Mouse (Mus musculus): ENCODE data around the gene Gbp5.

Gbp5 gene

DNA sequence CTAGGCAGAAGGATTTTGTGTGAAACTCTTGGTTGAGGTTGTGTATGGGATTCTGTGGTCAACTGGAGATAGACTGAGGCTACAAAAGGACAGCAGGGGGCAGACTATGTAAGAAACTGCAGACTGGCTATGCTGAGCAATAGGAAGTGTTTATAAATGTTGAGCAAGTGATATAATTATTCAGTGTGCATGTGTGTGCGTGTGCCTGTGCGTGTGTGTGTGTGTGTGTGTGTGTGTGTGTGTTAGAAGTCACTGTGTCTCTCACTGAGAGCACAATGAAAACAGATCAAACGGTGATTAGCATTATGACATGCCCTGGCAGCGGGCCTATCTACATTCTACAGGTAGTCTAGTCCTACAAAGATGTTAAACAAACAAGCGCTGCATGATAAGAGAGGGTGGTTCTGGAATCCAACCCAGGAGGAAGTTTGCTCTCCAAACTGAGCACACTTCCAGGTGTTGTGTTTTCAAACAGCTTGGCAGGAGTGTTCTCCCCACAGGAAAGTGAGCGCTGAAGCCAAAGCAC lies at the start of gene Gbp5:
Gbp5 (plus strand) TSS at position 443 of the 526 bp plus-strand sequence.
- peak; percentile 9 to 21 for DNase-seq (ENCODE audit: low spot score in 2 of 2)

DNA sequence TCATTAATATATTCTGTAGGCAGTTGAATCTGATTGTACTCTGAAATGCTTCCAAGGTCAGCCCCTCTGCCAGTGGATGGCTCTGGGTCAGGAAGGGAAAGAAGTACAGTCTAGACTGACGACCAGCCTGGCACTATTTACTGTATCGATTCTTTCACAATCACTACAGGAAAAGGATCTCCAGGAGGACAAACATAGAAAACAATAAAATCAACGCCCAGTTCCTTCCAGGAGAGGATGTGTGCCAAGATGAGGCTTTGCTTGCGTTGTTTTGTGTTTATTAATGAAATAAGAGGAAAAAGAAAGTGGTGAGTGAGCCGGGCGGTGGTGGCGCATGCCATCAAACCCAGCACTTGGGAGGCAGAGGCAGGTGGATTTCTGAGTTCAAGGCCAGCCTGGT lies 39.6 kb upstream of the Gbp5 start:
- no peak for DNase-seq (ENCODE audit: low spot score in 2 of 2)

DNA sequence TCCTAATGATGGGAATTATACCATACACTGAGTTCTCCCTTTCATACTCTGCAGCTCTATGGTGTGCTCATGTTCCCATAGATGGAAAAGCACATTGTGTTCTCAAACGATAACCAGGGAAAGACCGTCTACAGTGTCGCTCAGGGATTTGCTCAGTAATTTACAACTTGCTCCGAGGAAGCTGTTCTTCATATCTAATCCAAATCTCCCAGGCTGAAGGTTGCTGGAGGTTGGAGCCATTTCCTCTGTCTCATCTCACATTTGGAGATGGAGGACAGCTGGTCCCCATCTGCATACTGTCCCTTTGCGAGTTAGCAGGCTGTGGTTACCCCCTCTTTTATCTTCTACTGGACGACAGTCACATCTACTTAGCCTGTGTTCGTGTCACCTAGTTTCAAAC lies 34.5 kb upstream of the Gbp5 start:
- DNase-seq (ENCODE audit: low spot score in 2 of 2) = no peak

DNA sequence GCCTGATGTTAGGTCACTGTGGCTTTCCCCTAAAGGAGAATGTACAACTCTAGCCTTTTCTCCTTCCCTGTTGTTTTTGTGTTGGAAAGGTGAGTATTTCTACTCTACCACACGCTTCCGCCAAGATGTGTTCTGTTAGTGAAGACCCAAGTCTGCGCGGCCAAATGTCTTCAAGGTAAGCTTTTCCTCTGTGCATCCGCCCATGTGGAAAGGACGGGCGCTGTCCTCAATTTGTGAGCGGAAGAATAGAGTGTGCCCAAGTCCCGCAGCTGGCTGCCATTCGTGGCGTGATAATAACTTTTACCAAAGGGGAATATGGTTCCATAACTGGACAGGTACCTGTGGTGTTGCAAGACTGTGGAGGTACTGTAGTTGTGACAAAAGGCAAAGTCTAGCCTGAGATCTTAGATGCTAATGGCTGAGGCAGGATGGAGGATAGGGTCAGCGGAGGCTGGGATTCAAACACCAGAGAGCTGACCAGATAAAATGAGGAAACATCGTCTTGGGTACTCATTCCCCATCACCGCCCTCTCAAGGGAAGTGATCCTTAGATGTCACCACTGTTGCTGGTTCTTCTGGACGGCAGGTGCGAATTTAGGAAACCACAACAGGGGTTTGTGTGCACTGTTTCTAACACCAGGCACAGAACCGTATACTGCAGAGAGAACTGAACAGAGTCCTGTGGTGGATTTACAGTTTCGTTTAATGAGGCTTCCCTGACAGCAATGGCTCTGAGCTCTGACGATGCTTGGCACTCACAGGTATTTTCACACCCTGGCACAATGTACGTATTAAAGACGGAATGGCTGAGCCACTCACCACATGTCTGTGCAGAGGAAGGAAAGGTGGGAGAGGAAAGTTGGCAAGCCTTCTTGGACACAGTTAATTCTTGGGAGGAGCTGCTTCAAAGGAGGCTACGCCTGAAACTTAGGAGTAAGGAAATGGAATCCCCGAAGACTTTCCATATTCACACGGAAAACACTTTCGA lies 30.7 kb upstream of the Gbp5 start:
- DNase-seq (ENCODE audit: low spot score in 2 of 2) = no peak

DNA sequence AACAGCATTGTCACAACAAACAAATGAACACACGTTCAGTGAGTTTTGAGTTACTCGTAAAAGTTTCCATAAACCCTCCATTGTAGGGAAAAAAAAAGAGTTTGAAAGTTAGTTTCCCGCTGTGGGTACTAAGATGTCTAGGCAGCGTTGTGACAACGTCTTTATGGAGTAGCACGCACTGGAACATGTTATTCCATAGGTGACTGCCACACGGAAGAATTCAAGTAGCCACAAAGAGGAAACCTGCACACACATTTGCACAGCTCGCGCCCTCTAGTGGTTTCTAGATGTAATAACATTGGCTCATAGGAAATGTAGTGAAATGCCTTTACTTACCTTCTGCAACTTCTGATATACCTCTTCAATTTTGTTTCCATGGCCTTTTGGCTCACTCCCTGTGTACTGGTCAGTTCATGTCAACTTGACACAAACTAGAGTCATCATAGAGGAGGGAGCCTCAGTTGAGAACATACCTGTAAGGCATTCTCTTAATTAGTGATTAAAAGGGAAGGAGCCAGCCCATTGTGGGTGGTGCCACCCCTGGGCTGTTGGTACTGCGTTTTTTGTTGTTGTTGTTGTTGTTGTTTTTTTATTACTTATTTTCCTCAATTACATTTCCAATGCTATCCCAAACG lies 19.3 kb upstream of the Gbp5 start:
- DNase-seq (ENCODE audit: low spot score in 2 of 2) = no peak

DNA sequence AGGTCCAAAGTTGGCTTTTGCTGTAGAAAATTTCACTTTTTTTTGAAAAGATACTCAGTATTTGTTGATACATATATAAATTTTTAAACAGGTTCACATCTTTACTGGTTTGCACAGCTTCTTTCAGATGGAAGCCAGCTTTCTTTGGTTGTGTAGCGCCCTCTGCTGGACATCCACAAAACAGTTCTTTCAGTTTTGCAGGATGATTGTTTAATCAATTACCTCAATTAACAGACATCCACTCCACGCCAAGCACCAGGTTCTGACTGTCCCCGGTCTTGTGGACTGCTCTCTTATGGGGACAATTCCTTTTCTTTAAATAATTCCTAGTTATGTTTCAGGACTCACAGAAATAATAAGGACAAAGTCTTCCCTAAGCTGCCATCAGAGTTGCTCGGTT lies 17.9 kb upstream of the Gbp5 start:
- peak; percentile 42 to 60 for DNase-seq (ENCODE audit: low spot score in 2 of 2)

DNA sequence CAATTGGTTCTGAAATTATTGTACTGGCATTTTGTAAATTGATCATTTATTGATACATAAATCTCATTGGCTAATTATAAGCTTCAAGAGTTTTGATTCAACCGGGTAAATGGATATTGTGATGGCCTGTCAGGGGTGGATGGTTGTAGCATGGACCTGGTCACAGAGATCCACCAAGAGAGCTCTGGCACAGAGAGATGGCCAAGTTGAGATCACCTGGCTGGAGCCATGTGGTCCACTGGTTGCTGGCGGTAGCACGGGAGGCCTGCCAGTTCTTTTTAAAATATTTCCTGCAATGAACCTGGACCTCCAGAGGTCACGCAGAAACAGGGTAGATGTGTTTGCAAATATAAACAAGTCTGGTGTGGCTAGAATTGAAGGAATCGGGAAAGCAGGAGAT lies 15.9 kb upstream of the Gbp5 start:
- DNase-seq (ENCODE audit: low spot score in 2 of 2) = no peak

DNA sequence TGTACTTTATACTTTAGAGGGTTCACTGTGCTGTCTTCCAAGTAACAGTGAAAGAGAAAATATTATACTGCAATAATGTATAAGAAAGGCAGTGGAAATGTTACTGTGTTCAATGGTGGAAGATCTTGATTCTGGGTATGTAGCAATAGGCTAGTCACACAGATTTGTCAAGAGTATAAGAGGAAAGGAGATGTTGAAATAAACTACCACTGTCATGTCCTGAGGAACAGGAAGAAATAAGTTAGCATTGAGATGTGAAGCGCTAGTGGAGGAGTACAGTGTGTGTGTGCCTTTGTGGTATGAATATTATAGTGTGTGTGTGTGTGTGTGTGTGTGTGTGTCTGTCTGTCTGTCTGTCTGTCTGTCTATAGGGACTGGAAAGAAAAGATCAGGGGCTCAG lies 15.4 kb upstream of the Gbp5 start:
- DNase-seq (ENCODE audit: low spot score in 2 of 2) = no peak

DNA sequence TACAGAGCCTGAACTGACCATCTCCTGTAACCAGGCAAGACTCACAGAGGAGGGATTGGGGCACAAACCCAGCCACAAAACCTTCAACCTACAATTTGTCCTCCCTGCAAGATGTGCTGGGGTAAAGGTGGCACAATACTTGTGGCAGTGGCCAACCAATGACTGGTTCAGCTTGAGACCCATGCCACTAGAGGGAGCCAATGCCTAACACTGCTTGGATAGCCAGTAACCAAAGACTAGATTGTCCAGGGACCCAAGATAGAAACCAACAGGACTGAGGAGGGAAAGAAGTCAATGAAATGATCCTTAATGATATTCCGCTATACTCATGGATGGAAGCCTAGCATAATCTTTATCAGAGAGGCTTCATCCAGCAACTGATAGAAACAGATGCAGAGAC lies 3.3 kb upstream of the Gbp5 start:
- peak; percentile 21 to 48 for DNase-seq (ENCODE audit: low spot score in 2 of 2)

DNA sequence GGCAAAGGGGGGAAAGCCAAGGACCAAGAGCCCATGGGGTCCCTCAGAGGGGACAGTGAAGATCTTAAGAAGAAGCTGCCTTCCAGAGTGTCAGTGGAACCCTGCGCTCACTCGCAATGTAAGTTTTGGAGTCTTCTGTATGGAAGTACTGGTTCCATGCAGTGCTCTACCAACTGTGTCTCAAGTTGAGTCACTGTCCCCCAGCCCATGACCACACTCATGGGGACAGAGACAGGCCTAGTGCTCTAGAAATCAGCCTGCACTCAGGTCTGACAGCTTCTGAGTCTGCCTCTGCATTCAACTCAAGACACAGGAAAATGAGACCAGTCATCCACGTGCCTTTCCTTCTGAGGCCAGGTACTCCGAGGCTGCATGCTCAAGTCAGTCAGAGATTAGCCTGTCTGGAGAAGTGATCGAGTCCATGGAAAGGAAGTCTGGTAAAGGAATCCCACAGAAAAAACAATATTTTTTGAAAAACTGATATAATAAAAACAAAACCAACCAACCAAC lies 1.4 kb downstream of the Gbp5 start:
- DNase-seq (ENCODE audit: low spot score in 2 of 2) = no peak

DNA sequence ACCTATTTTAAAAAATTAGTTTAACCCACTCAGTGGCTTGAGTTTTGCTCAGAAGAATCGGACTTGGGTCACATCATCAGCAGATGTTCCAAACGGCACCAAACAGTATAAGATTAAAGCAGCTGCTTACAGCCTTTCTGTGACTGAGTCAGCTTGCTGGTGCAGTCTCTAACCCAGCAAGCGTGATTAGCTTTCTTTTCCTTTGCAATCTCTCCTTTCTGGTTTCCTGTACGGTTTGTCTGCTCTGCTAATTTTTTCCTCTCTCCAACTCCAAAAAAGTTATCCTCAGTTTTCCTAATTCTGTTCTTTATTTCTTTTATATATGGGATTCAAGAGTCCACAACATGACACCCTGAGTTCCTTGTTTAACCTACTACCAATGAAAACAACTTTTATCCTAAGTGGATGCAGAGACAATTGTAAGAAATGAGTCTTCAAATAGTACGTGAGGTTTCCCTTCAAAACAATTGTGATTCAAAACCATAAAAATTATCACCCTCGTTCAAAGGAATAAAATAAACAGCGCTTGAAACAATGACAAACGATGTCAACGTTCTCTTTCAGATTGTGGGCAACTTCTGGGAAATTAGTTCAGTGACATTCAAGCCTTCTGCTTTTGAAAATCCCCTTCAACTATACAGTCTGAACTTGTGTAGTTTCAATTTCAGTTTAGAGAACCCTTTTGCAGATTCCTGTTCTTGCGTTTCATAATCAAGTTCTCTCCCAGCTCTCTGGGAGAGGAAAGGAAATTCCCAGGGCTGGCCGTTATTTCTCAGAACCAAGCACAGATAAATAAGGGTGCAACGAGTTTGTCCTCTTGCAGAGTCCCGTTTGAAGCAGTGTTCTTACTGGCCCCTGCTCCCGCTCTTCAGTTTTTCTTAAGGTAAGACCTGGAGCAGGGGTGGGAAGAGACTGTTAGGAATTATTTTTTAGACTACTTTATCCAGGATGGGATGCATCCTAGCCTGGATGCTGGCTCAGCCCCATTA lies 2.6 kb downstream of the Gbp5 start:
- no peak for DNase-seq (ENCODE audit: low spot score in 2 of 2)

DNA sequence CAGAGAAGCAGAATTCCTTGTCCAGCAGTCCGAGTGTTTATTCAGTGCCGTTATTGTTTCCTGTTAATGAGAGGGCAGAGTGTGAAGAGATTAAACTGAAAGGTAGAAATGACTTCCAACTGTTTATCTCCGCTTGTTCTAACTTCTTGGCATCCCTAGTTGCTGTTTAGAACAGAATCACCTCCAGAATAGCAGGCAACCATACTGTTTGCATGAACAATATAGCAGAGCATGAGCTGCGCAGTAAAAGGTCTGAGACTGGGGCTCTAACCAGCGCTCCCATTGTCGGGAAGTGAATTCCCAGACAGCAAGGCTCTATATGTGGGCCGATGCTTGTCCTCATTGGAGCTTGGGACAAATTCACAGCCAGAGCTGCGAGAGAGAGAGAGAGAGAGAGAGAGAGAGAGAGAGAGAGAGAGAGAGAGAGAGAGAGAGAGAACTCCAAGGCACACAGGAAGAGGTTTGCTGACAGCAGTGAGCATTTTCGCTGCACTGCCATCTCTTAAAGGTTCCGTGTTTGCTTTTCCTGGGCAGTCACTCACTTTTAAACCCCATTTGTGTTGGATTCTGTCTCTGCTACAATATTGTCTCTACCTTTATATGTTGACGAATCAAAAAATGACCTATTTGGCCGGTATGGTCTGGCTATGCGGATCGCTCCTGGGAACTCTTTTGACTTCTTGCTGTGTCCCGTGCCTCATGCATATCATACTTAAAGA lies 3.5 kb downstream of the Gbp5 start:
- no peak for DNase-seq (ENCODE audit: low spot score in 2 of 2)

DNA sequence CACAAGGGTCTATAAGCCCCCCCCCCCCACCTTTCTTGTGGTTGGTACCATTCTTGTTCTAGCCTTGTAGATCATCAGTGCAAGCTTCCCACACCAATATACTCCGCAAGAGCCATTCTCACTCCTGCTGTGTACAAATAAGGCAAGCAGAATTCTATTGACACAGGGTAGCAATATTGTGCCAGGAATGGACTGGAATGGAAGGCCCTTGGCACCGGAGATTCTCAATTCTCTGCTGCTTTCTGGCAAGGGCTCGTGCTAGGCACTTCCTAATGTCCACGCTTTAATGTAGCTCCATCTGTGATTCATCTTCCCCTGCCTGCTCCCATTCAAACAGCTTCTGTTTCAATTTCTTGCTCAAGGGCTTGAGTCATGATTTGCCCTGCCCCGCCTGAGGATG lies 5.2 kb downstream of the Gbp5 start:
- no peak for DNase-seq (ENCODE audit: low spot score in 2 of 2)

DNA sequence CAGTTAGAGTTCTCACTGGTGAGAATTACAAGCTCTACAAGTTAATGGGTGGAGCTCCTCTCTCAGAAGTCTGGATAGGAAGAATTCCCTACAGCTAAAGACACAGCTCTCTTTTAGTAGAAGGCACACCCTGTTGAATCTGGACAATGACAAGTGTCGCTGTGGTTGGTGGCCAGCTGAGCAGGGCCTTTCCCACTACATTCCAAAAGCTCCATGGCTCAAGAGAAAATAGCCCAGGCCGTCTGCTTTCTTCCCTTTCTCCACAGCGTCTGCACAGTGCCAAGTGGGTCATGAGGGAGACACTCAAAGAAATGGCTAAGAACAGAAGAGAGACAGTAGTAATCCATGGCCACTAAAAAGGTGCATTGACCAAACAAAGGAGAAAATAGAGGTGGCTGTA lies 34.3 kb downstream of the Gbp5 start:
- no peak for DNase-seq (ENCODE audit: low spot score in 2 of 2)

DNA sequence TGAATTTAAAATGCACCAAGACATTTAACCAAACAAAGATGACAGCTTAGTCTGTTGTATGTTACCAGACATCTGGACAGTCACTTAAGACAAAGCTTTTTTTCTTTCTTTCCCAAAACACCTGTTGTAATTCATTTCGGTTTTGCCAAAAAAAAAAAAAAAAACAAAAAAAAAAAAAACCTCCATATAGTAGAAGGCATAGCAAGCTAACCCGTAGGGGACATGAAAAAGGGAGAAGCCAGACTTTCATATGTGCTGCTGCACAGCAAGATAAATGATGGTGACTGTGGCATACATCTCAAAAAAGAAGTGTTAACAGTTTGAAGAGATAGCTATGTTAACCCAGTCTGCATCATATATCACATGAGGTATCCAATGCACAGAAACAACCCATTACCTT lies 35.8 kb downstream of the Gbp5 start:
- no peak for DNase-seq (ENCODE audit: low spot score in 2 of 2)

DNA sequence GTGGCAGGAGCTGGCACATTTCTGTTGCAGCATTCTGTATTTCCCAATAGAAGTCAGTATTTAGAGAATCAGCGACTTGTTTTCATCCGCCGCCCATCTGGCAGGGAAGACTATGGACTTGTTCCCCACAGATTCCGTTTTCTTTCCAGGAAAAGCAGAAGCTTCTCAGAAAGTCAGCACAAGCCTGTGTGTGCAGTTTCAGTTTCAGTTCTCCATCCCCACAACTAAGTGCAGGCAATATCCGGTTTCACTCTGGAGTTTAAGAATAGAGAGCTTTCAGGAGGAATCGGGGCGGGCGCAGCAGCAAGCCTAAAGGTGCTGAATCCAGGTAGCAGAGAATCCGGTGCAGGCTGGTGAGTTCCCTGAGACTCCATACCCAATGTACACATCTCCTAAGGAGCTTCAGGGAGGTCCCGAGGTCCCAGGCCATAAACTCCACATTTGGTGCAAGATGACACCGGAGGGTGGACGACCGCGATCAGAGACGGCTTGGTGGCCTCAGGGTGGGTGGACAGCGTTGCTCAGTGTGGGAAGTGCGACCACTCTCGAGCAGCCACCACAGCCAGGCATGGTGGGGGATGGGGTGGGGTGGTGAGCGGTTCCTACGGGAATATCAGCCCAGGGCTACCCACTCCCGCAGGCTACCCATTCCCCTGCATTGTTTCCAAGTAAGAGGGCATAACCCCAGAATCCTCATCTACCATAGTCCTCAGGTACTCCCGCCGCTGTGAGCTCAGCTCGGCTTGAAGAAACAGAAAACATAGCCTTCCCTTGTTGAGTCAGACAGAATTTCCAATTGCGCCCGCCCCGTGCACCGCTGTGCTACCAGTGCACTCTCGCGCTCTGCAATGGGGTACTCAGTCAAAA lies 36.5 kb downstream of the Gbp5 start, which contains the start of gene Gbp7:
Gbp7 (plus strand) TSS at position 256 of the 867 bp plus-strand sequence.
- peak; percentile 4 to 11 for DNase-seq (ENCODE audit: low spot score in 2 of 2)

DNA sequence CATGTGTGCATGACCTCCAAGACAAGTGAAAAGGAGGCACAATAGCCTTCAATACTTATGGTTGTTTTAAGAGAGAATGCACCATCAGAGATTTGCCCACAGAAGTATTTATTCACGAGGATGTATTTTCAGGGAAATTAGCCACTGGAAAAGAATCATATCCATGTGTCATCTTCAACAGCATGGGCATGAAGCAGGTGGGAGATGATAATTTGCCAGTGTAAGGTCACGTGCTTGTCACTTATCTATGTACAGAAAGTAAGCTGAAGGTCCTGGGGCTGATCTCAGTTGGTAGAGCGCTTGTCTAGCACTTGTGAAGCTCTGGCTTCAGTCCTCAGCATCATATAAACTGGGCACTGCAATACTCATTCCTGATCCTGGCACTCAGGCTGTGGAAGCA lies 37.8 kb downstream of the Gbp5 start:
- DNase-seq (ENCODE audit: low spot score in 2 of 2) = no peak

DNA sequence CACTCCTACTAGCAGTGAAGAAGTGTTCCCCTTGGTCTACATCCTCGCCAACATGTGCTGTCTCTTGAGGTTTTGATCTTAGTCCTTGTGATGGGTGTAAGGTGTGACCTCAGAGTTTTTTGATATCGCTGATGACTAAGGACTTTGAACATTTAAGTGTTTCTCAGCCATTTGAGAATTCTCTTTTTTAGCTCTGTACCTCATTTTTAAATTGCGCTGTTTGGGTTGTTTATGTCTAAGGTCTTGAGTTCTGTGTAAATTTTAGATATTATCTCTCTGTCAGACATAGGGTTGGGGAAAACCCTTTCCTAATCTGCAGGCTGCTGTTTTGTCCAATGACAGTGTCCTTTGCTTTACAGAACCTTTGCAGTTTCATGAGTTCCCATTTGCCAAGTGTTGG lies 39.4 kb downstream of the Gbp5 start:
- no peak for DNase-seq (ENCODE audit: low spot score in 2 of 2)

DNA sequence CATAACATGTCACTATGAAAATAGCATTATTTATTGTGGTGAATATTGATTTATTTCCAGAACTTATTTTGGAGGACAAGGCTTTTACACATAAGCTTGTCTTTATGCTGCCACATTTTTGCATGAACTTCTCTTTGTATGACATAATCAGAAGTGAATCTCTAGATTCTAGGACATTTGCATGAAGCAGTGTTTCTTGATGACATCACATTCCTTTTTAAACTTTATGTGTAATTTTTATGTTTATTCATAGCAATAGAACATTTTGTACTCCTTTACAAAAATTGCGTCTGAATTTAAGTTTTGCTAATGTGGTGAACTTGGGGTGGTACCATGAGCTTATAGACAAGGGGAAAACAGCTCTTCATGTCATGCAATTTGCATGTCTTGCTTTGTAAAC lies 41.9 kb downstream of the Gbp5 start:
- DNase-seq (ENCODE audit: low spot score in 2 of 2) = no peak

DNA sequence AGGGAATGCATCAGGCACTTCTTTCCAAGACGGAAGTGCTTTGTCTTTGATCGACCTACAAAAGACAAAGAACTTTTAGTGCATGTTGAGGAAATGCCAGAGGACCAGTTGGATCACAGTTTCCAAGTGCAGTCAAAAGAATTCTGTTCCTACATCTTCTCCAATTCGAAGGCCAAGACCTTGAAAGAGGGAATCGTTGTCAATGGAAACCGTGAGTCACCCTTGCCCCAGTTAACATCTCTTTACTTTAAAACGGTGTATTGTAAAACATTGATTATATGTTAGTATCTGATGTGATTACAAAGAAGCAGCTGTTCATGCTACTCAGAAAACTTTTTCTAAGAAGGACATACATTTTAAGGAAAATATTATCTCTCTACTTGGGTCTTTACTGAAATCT lies 47.6 kb downstream of the Gbp5 start:
- DNase-seq (ENCODE audit: low spot score in 2 of 2) = no peak
